Mouse (Mus musculus) mouse trophoblast stem cell (cell line): ENCODE data around the gene Gm37240.

ENCODE experiments used
- in situ Hi-C, 2 experiments: fragments of 300-500 bp; cut with MseI, MboI; formaldehyde crosslinking; loops; 2 replicates in 1 of 2; 3 replicates in 1 of 2; pipeline ENCODE4 v1.15.1; 2025

Gm37240 gene

DNA sequence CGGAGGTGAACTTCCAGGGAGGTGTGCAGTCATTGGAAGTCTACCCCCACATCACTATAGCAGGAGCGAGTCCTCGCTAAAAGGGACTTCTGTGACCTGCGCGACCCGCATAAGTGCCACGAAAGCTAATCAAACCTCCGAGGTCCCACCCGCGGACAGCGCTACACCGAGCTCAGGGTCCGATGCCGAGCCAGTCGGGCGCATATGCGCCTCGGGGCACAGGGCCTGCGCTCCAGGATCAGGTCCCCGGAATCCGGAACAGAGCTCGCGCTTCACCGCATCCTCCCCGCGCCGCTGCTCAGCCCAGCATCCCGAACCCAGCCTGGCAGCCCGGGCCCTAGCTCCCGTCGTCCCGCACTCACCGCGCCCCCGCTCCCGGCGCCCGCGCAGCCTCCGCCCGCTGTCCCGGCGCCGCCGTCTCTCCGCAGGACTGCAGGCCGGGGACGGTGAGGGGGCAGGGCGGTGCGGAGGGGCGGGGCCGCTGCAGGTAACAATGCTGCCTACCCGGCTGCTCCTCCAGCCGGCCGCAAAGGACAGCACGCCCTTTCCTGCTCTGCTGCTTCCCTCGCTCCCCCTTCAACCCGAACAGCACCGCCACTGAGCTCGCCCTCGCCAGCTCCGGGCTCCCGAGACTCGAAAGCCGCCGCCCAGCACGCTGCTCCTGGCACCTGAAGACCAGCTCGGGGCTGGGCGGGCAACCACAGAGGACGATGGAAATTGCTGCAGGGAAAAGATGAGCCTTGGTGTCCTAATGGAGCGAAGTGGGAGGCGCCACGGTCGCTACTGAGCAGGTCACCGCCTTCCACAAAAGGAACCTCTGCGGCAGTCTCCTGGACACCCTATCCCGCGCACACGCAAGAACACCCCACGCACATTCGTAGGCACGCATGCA, 1407.1 kb downstream of the Gm37240 start, which contains the start of gene Fhdc1:
TSS of gene Fhdc1 (minus strand) at position 424 of the 892 bp plus-strand sequence.
- in situ Hi-C loops = no loop called here

DNA sequence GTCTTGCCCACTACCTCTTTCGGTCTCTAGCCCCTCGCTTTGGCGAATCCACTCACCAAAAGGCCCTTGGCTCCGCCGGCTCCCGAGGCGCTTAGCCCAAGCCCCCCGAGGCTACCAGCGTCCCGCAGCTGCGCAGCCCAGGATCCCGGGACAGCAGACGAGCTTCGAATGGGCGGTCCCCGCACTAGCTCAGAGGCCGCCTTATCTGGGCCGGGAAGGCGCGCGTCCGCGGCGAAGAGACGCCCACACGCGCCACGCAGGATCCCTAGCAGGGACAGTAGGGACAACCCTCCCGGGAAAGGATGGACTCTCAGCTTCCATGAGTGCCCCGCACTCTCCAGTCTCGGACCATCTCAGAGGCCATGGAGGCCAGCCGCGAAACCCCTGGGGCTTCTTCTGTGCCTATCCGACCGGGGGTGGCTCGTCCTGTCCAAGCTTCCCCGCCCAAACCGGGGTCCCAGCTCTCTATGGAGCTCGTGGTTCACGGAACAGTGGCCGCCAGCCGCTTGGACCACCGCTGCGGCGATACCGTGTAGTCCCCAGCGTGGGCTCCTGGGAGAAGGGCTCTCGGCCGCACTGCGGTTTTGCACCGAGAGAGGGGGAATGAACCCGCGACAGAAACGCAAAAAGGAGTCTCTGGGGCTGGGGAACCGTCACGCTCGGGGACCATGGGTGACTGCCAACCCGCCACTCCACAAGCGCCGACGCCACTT, 1407.9 kb downstream of the Gm37240 start:
- in situ Hi-C loops = no loop called here

DNA sequence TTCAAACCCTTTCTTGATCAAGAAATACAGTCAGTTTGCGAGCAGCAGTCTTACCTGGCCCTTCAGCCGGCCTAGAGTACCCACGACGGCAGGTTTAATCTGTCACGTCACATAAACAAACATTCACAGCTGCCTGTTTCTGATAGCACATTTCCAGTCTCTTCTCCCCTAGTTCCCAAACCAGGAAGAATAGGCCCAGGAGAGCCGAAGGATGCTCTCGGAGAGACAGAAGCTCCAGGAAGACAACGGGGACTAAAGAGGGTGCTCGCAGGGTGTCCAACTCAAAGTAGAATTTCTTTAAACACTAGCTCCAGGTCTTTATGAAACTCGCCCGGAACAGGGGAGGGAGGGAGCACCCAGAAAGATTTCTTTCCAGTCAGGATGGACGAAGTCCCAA, 1408.4 kb downstream of the Gm37240 start:
- in situ Hi-C loops = no loop called here

DNA sequence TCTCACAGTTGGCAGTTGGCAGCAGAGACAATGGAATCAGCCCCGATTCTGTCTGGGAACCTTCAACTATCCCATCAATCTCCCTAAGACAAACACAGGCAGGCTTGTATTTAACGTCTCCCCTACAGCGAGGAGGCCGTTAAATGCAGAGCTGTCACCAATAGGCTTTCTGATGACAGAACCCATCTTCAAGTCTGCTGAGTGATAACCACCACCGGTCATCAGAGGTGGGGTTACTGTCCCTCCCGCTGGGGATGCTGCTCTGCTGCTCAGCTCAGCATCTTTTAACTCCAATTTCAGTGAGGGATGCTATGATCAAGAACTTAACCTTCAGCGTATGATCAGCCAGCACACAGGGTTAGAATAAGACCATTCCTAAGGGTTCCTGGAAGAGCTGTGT, 1409.1 kb downstream of the Gm37240 start:
- in situ Hi-C loops = no loop called here

DNA sequence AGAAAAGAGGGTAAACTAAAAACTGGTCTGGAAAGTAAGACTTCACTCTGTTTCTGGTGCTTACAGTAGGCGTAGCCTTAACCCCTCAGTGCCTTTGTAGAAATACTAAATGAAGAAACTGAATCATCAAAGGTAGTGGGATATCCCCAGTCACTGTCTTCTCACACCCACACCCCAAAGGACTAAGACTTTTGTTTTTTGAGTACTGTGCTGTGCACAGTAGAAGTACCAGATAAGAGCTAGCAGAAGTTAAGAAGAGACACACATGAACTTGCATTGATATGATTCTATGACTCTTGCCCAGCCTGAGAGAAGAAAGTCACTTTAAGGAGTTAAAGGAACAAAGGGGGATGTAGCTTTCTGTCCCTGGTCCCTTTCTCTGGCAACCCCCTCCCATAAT, 1409.8 kb downstream of the Gm37240 start:
- in situ Hi-C loops = no loop called here

DNA sequence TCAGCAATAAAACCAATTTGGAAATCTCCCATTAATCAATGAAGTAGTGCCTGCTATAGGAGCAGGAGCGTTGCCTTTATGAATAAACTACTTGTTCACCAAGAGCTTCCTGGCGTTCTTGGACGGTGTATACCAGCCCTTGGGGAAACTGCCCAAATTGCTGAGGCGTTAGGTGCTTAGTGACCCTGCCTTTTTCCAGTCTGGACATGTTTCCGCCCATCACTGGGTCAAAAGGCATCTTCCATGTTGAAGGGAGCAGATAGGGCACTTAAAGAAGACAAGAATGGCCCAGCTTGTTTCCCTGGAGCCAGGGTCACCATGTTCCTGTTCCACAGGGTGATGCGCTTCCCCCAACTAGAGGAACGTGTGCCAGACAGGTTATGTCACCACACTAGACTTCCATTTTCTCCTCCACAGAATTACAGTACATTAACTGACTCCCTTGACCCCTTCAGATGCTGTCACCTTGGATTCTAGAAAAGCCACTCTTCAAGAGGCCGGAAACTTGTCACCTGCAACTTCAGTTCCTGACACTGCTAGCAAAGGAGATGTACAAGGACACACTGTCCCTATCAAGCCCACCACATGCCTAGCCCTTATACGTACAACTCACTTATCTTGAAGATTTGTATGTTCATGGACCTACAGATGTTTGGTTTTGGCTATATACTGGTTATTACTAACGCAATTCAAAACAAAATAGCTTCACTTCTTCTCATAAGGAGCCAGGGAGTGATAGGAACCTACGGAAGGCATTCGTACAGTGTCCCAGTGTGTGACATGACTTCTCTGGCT, 1412.1 kb downstream of the Gm37240 start:
- in situ Hi-C loops = no loop called here

DNA sequence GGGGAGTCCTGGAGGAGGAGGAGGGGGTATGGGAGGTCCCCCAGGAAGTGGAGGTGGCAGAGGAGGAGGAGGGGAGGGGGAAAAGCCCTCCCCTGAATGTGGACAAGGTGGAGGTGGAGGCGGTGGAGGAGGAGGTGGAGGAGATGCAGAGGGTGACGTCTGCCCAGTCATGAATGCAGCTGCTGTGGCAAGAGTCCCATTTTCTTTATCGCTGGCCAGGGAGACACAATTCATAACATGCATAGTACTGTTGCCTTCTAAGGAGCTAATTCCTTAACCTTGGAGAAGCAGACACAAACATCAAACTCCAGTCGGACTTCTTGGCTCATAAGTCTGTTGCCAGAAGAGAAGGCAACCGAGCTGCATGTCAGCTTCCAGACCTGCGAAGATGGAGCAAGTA, 1412.9 kb downstream of the Gm37240 start:
- in situ Hi-C loops = no loop called here

DNA sequence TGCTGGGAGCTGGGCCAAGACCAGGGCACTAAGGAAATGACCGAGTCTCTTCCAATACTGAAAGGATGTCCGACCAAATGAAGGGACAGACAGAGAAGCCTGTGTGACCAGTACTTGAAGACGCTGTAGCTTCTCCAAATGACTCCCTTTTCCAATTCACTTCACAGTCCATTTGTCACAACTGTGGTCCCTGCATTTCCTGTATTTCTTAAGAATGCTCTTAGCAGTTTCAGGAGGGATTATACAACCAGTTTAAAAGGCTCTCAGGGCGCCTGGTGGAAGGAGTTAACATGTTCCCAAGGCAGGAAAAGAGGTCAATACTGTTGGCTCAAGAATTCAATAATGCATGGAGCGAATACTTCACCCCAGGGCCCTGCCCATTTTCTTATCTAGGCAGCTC, 1414.4 kb downstream of the Gm37240 start:
- in situ Hi-C loops = no loop called here

DNA sequence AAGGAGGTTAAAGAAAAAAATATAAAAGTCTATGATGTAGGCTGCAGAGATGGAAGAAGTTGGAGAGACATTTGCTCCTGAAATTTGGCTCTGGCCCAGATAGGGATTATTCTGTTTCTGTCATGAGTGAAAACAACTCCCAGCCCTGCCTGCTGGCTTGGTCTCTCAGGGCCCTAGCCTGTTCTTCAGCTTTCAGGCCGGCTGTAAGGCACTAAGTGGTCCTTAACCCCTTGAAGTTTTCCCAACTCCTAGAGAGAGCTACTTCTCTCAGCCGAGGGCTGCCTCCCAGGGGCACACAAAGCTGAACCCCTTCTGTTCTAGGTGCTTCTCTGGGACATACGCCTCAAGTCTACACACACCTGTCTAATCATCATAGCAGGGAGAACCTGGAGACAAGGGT, 1414.8 kb downstream of the Gm37240 start:
- in situ Hi-C loops = no loop called here

DNA sequence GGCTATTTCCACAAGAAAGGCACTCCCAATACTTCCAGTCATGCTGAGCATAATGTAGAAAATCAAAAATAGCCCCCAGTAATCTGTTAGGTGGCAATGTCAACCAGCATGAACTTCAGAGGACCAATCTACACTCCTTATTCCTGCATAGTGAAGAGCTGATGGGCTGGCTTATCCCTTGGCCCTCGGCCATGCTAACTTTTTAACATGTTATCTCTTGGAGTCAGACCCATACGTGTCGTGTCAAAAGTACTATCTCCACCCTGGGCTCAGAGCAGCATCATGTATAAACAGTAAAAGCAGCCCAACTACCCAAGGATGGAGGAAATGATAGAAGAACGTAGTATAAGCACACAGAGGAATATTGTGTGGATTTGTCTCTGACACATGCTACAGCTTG, 1416.2 kb downstream of the Gm37240 start:
- in situ Hi-C loops = no loop called here

DNA sequence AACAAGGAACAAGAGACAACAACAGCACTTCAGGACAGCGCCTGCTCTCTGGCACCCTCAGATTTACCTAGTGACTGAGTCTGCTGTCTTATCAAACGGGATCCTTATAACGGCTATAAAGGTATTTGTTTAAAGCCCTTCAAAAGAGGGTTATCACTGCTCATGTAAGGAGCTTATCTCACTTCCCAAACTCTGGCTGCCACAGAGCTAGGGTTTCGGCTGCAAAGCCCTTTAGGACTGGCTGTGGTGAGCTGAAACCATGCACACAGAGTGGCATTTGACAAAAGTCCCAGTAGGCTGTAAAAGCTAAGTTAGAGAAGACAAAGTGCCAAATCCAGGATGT, 1419.2 kb downstream of the Gm37240 start:
- in situ Hi-C loops = no loop called here

DNA sequence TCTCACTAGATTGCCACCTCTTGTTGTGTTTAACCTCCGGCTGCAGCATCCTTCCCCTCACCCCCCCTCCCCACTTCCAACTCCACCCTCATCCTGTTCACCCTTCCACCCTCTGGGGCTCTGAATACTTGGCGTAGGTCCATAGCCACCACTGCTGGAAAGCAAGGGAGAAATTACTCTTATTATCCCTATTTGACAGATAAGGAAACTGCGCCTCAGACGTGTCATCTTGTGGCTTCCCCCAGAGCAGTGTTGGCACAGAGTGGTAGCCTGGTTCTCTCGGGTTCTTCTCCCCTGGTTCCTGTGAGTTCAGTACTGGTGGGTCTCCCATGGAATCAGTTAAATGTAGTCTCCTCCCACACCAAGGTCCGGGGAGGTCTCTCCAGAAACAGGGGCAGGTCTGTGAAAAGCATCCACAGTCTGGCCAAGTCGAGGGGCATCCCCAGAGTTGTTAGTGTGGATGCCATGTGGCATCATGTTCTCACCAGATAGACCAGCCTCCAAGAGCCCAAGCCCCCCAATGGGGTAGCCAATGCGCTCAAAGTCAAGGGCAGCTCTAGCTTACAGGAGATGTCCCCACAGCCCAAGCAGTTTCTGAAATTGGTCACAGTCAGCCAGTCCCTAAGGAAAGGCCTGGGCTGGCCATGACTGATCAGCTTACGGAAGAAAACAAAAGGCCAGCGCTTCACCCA, 1419.8 kb downstream of the Gm37240 start:
- in situ Hi-C loops = no loop called here

DNA sequence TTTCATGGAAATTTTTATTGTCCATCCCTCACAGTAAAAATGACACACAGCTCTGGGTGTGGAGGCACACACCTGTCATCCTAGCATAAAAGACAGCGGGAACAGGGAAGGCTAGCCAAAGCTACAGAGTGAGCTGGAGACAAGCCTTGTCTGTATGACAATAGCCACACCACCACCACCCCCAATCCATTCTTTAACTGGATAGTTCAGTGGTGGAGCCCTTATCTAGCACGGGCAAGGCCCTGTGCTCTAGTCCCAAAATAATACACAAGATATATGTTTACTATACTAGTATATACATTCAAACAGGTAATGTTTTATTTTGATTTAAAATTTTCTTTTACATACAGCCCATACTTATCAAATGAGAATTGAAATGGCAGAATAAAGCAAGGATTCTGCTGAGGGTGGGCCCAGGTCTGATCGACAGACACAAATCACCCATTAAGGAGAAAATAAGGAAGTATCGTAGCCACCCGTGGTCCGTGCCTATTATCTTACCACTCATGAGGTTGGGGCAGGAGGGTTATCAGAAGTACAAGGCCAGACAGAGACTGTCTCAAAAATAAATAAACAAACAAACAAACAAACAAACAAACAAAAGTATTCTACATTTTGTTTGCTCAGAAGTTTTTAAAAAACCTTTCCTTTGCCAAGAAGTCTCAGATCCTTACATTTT, 1421.4 kb downstream of the Gm37240 start:
- in situ Hi-C loops = no loop called here

DNA sequence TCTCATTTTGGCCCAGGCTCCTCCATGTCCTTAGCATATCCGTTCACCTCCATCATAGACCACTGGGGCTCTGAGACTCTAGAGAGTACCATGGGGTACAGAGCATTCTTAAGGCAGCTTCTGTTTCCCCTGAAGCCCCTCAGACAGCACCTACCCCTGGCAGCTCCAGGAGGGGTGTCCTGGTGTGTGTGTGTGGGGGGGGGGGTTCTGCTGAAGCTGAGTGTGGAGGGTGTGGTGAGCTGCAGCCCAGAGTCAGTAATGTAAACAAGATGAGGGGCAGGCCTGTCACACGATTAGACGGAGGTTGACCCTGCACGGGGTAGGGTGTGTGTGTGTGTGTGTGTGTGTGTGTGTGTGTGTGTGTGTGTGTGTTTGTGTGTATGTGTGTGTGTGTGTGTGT, 1425.6 kb downstream of the Gm37240 start:
- in situ Hi-C loops = no loop called here

DNA sequence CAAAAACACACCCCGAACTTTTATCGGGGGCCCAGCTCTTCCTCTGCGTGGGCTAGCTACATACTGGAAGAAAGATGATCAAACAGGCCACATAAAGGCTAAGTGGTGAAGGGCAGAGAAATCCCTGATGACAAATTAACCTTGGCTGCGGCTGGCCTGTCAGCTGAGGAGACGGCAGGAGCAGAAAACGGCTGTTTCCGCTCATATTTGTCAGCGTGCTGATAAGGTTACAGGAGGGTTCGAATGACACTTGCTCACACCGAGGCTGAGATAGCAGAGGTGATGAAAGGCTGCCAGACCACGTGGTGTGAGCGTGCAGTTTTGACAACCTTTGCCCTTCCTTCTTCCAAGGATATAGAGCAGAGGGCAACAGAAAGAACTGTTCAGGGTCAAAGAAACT, 1426.4 kb downstream of the Gm37240 start:
- in situ Hi-C loops = no loop called here

DNA sequence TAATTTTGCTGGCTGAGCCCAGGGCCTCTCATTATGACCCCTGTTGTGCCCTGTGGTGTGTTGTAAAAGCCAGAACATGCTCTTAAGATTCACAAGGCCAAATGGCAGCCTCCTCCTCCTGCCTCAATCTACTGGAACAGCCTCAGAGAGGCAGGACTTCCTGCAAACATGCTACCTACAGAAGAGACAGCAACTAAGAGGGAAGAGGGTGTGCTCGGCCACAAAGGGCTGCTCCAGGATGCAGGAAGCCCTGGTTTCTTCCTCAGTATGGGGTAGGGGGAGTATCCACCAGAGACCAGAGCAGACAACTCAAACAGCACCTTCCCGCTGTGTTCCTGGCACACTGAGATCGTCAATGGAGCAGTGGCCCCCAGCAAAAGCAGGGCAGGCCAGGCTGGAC, 1426.8 kb downstream of the Gm37240 start:
- in situ Hi-C loops = no loop called here

DNA sequence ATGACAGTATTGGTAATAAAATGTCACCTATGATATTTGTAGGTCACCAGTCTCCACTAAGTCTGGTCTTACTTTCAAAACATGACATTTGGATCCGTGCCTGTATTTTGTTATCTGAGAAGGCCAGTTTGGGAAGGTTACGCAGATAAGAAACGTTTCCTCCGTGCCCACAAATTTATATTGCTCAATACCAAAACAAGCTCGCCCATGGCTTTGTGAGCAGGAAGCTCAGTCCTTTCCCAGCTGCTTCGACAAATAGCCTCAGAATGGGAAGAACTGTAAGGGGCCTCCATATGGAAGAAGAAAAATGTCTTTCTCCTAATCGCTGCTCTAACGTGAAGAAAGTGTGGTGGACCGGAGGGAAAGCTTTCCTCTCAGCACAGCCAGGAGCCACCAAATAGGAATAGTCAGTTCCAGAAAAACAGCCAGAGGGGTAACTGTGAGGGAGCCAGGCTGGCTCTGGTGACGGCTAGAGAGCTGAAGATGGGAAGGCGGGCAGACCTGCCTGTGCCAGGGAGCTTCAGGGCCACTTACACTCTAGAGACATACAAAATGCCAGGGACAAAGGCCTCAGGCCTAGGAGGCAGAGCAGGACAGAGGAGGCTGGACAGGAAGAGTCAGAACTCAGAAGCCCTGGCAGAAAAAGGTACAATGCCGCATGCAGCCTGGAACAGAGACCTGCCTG, 1431.4 kb downstream of the Gm37240 start:
- in situ Hi-C loops = no loop called here

DNA sequence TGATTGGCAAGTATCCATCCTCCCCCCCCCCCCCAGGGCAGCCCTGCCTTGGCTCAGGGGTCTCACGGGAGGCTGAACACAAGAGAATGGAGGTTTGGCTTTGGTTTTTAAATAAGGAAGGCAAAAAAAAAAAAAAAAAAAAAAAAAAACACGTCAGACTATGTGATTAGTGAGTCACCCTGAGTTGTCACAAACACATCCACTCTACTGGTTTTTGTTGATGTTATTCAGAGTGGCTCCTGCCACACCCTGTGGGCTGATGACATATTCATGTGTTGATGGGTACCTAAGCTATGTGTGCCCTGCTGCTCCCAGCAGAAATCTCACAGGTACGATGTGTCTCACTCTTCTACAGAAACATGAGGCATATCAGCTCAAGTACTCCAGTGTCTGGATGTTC, 1436.7 kb downstream of the Gm37240 start:
- in situ Hi-C loops = no loop called here

DNA sequence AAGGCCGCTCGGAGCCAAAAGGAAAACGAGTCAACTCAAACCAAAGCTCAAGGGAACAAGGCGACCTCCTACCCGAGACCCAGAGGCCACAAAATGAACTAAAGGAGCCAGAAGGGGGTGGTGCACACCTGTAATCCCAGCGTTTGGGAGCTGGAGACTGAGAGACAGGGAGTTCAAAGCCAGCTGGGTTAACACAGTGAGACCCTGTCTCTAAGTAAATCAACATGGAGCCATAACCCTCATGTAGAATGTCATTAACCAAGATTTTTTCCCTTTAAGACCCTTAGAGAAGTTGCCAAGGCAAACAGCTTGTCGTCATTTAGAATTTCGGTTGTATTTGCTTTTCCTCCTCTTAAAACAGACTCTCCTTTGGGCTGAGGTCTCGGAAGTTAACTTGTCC, 1438.3 kb downstream of the Gm37240 start:
- in situ Hi-C loops = no loop called here

DNA sequence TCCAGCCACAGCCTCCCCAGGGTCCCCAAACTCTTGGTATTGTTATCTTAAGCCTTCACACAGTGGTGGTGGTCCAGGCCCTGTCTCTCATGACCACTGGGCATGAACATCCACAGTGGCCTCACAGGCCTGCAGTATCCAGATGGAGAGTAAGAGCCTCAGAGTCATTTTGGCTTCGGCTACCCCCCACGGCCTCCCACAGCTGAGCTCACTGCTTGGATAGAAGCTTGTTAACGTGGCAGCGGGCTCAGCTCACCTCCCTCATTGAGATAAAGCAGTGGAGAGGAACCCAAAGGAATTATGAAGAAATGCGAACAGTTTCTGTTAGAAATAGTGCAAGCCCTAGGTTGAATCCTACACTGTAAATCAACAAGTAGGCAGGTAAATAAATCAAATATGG, 1439.5 kb downstream of the Gm37240 start:
- in situ Hi-C loops = no loop called here
